Mouse (Mus musculus) E14TG2a.4 (cell line): ENCODE measurements around the gene Cfl2.

Experiments
- CTCF ChIP-seq: conservative IDR thresholded peaks from 2 replicates; pipeline ENCODE4 v1.5.1; 2014; ENCODE audit warnings: low read length
- NANOG ChIP-seq: IDR thresholded peaks from 2 replicates; pipeline ENCODE4 v1.6.1; 2014; ENCODE audit warnings: borderline replicate concordance, low read length, mixed read lengths
- POU5F1 ChIP-seq: IDR thresholded peaks from 2 replicates; pipeline ENCODE4 v1.6.1; 2014; ENCODE audit warnings: low read length, borderline replicate concordance

DNA sequence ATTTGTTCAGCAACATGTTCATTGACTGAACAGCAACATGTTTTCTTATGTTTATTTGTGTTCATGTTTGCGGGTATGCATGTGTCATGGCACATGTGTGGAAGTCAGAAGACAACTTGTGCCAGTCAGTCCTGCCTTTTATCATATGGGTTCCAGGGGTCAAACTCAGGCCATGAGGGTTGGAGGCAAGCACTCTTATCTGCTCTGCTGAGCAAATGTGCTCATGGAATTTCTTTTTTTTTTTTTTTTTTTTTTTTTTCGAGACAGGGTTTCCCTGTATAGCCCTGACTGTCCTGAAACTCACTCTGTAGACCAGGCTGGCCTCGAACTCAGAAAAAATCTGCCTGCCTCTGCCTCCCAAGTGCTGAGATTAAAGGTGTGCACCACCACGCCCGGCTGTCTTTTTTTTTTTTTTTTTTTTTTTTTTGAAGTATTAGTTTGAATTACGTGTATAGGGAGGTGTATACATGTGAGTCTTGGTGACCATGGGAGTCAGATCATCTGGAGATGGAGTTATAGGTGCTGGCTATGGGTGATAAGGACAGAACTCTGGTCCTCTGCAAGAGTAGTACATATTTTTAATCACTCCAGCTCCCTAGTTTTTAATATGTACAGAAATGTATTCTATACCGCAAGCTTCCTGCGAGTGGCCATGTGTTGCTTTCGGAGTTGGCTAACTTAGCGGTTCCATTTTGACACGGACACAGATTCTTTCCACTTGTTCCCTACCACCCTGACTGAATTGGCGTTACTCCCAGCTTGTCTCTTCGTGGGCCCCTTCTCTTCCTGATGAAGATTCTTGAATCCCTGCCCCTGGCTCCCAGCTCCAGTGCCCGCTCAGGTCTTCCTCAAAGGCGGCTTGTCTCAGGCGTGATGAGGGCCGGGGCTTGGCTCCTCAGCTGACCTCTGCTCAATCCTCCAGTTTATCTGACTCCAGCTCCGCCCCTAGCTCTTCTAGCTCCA, 26.8 kb downstream of the Cfl2 start:
- no peak for TF ChIP-seq CTCF
- no peak for TF ChIP-seq POU5F1
- TF ChIP-seq NANOG = no peak
